Mouse (Mus musculus) G1E (cell line): ENCODE results near the gene Micu1. TPM values are rescaled to one million over a fixed set of nuclear protein-coding genes. Genes with fewer than 3 reads are reported as not detected.

Experiments used
- polyA plus RNA-seq: library from polyadenylated mRNA; stranded (reverse); fragments of >175 nt; gene quantifications from 2 replicates; pipeline ENCODE4 v1.2.3, GENCODE M21; 2012
- total RNA-seq, 2 experiments: library from RNA; stranded (forward) in 1 of 2; stranded (reverse) in 1 of 2; fragments of 200-1000 nt in 1 of 2; fragments of >200 nt in 1 of 2; fragmentation: Nextera tagmentation in 1 of 2; gene quantifications; 2 replicates each; pipeline ENCODE4 v1.2.3; 2014 to 2017

Gene Micu1
- total and polyA plus RNA-seq, 3 experiments = 7.9 to 37.4 (median 24.5) TPM

Other genes with a start within 250 kb of the Micu1 start
- gene Gm10322, start 86.4 kb upstream of the Micu1 start, total RNA-seq (2014; fragmentation: Nextera tagmentation) = not detected in 2 replicates
- not detected in 2 replicates for gene Gm10322, start 86.4 kb upstream of the Micu1 start, total RNA-seq (2017)
- not detected in 2 replicates for gene Gm10322, start 86.4 kb upstream of the Micu1 start, polyA plus RNA-seq
- gene Mcu, start 85.8 kb upstream of the Micu1 start, total RNA-seq (2014; fragmentation: Nextera tagmentation) = 18.6 and 22.5 TPM in 2 replicates
- 21.5 and 25.6 TPM in 2 replicates for gene Mcu, start 85.8 kb upstream of the Micu1 start, total RNA-seq (2017)
- 4.8 and 5.1 TPM in 2 replicates for gene Mcu, start 85.8 kb upstream of the Micu1 start, polyA plus RNA-seq
- gene Dnajb12, start 177.1 kb downstream of the Micu1 start, total RNA-seq (2014; fragmentation: Nextera tagmentation) = 18.7 and 20.5 TPM in 2 replicates
- gene Dnajb12, start 177.1 kb downstream of the Micu1 start, total RNA-seq (2017) = 8.9 and 10.4 TPM in 2 replicates
- 28.1 and 28.5 TPM in 2 replicates for gene Dnajb12, start 177.1 kb downstream of the Micu1 start, polyA plus RNA-seq
- gene Ddit4, start 249.4 kb downstream of the Micu1 start, total RNA-seq (2014; fragmentation: Nextera tagmentation) = 21.6 and 27.7 TPM in 2 replicates
- 9.9 TPM in 2 replicates for gene Ddit4, start 249.4 kb downstream of the Micu1 start, total RNA-seq (2017)
- 21.8 and 28.5 TPM in 2 replicates for gene Ddit4, start 249.4 kb downstream of the Micu1 start, polyA plus RNA-seq